Mouse (Mus musculus) forelimb bud, embryonic 11.5 days (tissue): ENCODE results near the gene Dnah8.

Experiments used
- DNase-seq: peaks from one replicate; pipeline ENCODE4 v3.0.0-alpha.2; 2012; ENCODE audit warnings: low read depth, low spot score

The Dnah8 gene

GRCm38 (mm10) chr17:30878626-30879025, 254.5 kb downstream of the Dnah8 start:
- no peak for DNase-seq

- DNase-seq: no peak
Measured at GRCm38 (mm10) chr17:30880391-30880790, 256.2 kb downstream of the Dnah8 start.

GRCm38 (mm10) chr17:30881001-30881400, 256.8 kb downstream of the Dnah8 start:
- no peak for DNase-seq

GRCm38 (mm10) chr17:30882206-30882605, 258.1 kb downstream of the Dnah8 start:
- no peak for DNase-seq

GRCm38 (mm10) chr17:30883534-30883933, 259.4 kb downstream of the Dnah8 start:
- no peak for DNase-seq

- DNase-seq: peak; percentile 85
Measured at GRCm38 (mm10) chr17:30892086-30892485, 267.9 kb downstream of the Dnah8 start.

- peak; percentile 57 for DNase-seq
Measured at GRCm38 (mm10) chr17:30892730-30893129, 268.6 kb downstream of the Dnah8 start.

- DNase-seq: no peak
Measured at GRCm38 (mm10) chr17:30897075-30897474, 272.9 kb downstream of the Dnah8 start.

- DNase-seq: no peak
Measured at GRCm38 (mm10) chr17:30901627-30902026, 277.5 kb downstream of the Dnah8 start, which contains the start of gene Glp1r. Glp1r (plus strand) TSS chr17:30901817.

- DNase-seq: no peak
Measured at GRCm38 (mm10) chr17:30904096-30904495, 279.9 kb downstream of the Dnah8 start.

GRCm38 (mm10) chr17:30907577-30907976, 283.4 kb downstream of the Dnah8 start:
- DNase-seq: no peak

- peak; percentile 47 for DNase-seq
Measured at GRCm38 (mm10) chr17:30910866-30911731, 286.9 kb downstream of the Dnah8 start.

GRCm38 (mm10) chr17:30911732-30912088, 287.6 kb downstream of the Dnah8 start:
- DNase-seq: no peak

- no peak for DNase-seq
Measured at GRCm38 (mm10) chr17:30912536-30912935, 288.4 kb downstream of the Dnah8 start.

GRCm38 (mm10) chr17:30914264-30914663, 290.1 kb downstream of the Dnah8 start:
- DNase-seq: no peak

- DNase-seq: no peak
Measured at GRCm38 (mm10) chr17:30923566-30923965, 299.4 kb downstream of the Dnah8 start.
